Mouse (Mus musculus): ENCODE measurements around the gene Ccl22.

Gene Ccl22

DNA sequence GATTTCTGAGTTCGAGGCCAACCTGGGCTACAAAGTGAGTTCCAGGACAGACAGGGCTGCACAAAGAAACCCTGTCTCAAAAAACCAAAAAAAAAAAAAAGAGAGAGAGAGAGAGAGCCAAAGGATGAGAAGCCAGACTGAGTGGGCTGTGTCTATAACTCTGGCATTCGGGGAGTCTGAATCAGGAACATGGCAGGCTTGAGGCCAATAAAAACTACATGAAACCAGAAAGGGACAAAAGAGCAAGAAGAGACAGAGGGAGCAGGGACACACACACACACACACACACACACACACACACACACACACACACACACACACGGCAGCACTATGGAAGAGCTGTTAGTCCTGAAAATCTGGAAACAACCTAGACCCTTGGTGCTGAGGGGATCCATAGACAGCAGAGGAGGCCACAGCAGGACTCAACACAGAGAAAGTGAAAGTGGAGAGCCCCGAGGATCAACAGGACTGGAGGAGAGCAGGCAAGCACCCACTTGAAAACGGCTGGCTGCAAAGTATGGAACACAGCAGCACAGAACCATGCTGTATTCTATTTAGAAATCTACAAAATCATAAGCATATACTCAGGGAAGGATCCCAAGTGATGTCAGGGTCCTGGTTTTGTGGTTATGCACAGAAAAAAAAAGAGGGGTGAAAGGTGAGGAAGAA is 9.8 kb upstream of the Ccl22 start:
- DNase-seq, result no peak

- no peak for DNase-seq
These were observed 5.6 kb upstream of the Ccl22 start for GRCm38 (mm10) chr8:94739829-94740228.

GRCm38 (mm10) chr8:94740591-94740990 is 4.8 kb upstream of the Ccl22 start:
- DNase-seq, result no peak

DNA sequence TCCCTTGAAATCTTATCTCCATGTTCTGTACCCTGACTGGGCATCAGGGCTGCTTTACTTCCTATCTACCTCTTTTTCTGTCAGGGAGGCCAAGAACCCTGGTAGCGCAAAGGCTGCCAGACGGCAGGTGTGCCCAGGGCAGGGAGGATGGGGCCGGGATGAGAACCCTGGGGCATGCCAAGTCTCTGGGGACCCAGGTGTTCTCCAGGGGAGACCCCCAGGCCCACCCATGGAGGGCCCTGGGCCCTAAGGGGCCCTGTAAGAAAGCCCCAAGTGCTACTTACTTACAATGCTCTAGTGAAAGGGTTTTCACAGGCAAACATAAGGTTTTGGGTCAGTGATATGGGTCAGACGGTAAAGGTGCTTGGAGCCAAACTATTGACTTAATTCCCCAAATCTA is 3.7 kb upstream of the Ccl22 start:
- DNase-seq, result no peak

- DNase-seq, result no peak
These were observed 906 bp upstream of the Ccl22 start for GRCm38 (mm10) chr8:94744484-94744883.

- no peak for DNase-seq
These were observed 418 bp upstream of the Ccl22 start for GRCm38 (mm10) chr8:94744972-94745371.

- no peak for DNase-seq
These were observed 1.4 kb downstream of the Ccl22 start for GRCm38 (mm10) chr8:94746832-94747231.

- no peak for DNase-seq
These were observed 3.0 kb downstream of the Ccl22 start for GRCm38 (mm10) chr8:94748363-94748762.

DNA sequence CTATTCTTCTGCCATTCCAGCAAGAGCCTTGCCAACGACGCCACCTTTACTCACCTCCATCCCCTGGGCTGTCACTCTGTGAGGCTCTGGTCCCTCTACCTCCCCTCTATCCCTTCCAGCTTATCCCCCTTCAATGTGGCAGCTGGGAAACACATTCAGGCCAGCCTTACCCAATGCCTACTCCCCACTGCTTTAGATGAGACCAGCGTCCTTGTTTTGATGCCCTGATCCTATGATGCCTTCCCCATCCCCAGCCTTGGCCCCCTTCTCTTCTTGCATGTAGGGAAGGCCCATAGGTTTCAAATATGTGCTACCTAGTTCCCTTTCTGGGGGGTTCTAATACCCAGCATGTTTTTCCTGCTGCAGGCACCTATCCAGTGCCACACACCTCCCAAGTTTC is 4.6 kb downstream of the Ccl22 start:
- DNase-seq, result no peak

DNA sequence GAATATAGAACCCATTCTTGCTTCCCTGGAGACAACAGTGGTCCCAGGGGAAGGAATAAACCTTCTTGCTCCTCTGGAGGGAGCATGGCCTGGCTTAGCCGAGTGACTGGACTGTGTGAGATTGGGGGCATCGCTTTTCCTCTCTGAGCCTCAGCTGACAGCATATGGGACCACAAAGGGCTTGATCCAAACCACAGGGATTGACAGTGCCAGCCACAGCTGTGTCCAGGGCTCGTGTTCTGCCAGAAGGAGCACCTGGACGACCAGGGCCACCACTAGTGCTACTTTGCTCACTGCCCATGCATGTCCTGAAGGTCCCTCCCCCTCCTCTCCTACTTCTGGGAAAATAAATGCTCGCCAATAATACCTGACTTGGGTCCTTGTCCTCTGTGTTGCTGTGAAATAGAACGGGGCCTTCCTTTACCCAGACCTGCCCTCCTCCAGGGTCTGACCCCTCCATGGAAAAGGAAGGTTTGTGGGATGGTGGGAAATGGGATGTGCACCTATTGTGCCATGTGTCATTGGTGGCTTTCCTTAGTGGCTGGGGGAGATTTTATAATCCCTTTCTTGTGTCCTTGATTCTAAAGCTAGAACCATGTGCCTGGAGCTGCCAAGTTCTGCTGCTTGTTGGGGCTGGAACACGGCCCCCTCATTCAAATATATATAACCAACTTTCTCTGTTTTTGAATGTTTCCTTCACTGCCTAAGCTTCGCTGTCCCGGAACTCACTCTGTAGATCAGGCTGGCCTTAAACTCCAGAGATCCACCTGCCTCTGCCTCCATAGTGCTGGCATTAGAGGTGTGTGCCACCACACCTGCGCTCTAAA is 5.8 kb downstream of the Ccl22 start:
- DNase-seq, result no peak

- no peak for DNase-seq
These were observed 8.6 kb downstream of the Ccl22 start for GRCm38 (mm10) chr8:94754006-94754405.

GRCm38 (mm10) chr8:94754486-94754885 is 9.1 kb downstream of the Ccl22 start:
- no peak for DNase-seq

DNA sequence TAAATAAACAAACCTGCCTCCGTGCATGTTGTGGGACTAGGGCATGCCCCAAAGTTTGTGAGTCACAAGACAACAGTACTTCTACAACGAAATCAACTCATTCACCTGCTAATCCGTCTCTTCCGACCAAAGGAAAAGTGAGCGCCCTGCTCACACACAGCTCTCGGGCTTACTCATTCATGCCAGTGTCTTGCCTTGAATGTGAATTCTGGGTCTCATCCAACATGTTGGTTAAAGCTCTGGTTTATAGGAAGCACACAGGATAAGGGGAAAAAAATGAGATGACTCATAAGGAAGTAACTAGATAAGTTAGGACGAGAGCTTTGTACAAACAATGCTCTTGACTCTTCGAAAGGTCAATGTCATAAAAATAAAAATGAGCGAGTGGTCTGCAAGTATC is 21.6 kb downstream of the Ccl22 start:
- no peak for DNase-seq

- no peak for DNase-seq
These were observed 25.6 kb downstream of the Ccl22 start for GRCm38 (mm10) chr8:94770945-94771344.

DNA sequence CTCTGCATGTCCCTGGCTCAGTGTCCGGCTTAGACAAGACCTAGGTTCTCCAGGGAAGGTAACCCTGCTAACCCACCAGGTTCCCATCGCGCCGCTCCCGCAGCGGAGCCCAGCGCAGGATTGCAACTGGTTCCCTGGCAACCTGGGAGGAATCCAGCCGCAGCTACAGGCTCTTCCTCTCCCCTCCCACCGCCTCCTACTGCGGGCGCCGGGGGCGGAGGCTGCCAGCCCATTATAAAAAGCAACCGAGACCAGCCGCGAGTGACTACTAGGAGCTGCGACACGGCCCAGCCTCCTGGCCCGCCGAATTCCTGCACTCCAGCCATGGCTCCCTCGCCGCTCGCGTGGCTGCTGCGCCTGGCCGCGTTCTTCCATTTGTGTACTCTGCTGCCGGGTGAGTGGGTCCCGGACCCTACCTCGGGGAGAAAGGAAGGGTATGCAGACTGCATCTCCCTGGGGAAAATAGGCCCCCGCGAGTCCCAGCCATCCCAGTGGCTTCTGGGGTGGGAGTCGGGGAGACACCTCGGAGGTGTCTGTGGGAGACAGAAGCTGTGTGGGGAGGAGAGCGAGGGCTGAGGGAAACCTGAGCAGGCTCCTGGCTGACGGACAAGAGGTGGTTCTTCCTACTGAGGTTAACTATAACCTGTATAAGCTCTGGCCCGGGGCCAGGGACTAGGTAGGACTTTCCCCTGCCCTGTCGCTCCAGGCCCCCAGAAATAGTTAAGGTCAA is 26.7 kb downstream of the Ccl22 start, which contains the start of gene Cx3cl1:
Cx3cl1 (plus strand) TSS at position 69 of the 730 bp plus-strand sequence.
- peak; percentile 27 for DNase-seq

DNA sequence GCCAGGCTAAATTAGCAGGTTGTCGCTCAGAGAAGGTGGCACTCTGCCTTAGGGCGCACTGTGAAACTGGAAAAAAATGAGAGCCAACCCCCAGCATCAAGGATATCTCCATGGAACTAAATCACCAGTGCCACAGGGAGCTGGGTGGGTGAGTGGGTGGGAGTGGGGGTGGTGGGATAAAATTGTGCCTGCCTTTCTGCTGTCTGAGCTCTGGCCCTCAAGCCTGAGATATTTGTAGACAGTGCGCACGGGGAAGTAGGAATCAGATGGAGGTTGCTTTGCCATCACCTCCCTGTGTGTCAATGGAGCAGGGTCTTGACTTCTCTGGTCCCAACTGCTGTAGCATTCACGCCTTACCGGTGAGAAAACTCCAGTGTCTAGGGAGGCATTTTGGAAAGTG is 27.7 kb downstream of the Ccl22 start:
- no peak for DNase-seq

DNA sequence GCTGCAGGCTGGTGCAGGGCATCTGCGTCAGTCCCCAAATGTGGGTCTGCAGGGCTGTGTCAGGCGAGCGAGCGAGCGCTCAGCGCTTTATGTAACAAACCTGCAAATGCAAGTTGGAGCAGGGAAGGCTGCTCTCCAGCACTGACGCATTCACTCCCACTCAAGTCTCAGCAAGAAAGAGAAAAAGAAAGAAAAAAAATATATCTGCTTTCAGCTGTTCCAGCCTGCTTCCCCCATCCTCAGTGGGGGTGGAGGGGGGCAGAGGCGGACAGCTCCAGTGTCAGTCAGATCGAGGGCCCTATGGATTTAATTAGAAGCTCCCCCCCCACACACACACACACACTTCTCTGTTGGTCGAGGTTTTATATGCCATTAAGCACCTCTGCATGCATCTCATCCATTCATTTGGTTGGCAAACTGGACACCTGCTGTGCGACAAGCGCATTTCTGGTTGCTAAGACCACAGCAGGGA is 28.3 kb downstream of the Ccl22 start:
- no peak for DNase-seq

DNA sequence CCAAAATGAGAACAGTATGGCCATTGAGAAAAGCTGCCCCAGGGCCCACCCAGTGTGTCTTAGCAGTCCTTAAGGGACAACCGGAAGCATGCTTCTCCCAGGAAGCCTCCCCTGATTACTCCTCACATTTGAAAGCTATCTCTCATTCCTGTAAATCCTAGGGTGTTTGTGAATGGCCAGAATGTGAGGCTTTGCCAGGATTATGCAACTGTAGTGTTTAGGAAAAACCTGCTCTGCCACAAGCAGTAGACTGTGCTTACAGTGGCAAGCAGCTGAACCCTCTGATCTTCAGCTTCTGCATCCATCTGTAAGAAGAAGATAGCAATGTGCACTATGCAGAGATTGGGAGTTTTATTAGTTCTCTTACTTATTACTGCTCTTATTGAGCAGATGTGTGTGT is 29.2 kb downstream of the Ccl22 start:
- DNase-seq, result no peak

DNA sequence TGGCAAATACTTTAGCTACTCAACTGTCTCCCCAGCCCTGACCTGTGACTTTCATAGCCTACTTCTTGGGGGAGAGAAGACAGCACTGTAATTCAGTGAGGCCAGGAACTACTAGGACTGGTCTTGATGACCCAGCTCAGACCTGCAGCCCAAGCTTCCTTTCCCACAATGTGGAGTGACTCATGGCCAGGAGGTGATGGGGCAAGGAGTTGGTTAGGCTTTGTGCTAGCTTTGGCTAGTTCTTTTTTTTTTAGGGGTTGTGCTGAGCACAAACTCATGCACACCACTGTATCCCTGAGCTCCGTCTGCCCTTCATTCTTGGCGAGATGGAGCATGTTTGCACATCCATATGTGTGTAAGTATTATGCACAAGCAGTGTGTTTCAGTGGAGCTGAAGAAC is 31.0 kb downstream of the Ccl22 start:
- no peak for DNase-seq

DNA sequence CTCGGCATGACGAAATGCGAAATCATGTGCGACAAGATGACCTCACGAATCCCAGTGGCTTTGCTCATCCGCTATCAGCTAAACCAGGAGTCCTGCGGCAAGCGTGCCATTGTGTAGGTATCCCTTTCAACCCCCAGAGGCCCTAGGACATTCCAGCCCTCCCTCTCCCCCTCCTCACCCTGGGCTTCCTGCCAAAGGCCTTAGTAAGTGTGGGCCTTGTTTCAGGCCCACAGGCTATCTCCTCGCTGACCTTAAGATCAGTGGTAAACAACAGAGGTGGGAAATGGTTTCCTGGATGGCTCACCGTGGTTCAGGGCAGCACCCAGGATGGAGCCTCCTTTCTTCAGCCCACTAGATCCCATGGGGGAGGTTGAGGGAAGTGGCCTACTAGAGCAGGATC is 32.6 kb downstream of the Ccl22 start:
- no peak for DNase-seq

- DNase-seq, result no peak
These were observed 33.1 kb downstream of the Ccl22 start for GRCm38 (mm10) chr8:94778473-94778872.

GRCm38 (mm10) chr8:94778895-94779533 is 33.6 kb downstream of the Ccl22 start:
- DNase-seq, result no peak
